Mouse (Mus musculus) heart, postnatal 0 days (tissue): ENCODE results near the gene Olfr744.
"Not testable (repeated sequence)": the region's sequence is repeated elsewhere in the genome, so short reads cannot be mapped to it uniquely, and the experiment has no call there.

ENCODE experiments used
- CTCF ChIP-seq: IDR thresholded peaks from 2 replicates; pipeline ENCODE4 v1.5.1; 2016; ENCODE audit warnings: antibody characterized with exemption, control low read depth, low read depth
- EP300 ChIP-seq: IDR thresholded peaks from 2 replicates; pipeline ENCODE4 v1.6.1; 2016; ENCODE audit warnings: antibody characterized with exemption, low read depth

DNA sequence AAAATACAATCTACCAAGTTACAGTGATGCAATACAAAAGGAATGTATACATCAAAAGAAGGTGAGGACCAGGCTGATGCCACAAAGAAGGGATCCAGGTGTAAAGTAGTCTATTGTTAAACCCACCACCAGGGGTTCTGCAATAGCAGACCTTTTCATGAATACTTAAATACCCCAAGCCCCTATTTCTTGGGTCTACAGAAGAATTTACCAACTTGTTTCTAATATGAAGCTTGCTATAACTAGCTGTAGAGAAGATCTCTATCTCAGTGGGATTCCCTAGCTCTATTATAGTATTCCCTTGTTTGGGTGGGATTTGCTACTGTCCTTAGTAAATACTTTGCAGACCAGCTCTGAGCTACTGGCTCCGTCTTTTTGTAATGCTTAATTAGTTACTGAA is 41.6 kb upstream of the Olfr744 start:
- TF ChIP-seq EP300, CTCF: not testable (repeated sequence)
